Mouse (Mus musculus) midbrain, embryonic 13.5 days (tissue): ENCODE data around the gene Upf3b. TPM values are rescaled to one million over a fixed set of nuclear protein-coding genes. Genes with fewer than 3 reads are reported as not detected.

Experiments
- ATAC-seq: fragments of 200-750 bp; cut with Nextera tagmentation; 2 replicates; pipeline ENCODE4 v1.8.0; 2017; ENCODE audit warnings: mild to moderate bottlenecking, moderate TSS enrichment, moderate library complexity
- H3K27ac ChIP-seq: fragments of 300-500 bp; sonication (generic); 2 replicates; pipeline ENCODE4 v1.5.1; 2015; ENCODE audit warnings: inconsistent platforms, mild to moderate bottlenecking, moderate library complexity
- H3K27me3 ChIP-seq: fragments of 300-500 bp; sonication (generic); 2 replicates; pipeline ENCODE4 v1.6.1; 2015; ENCODE audit warnings: mild to moderate bottlenecking, inconsistent platforms
- H3K36me3 ChIP-seq: fragments of 300-500 bp; sonication (generic); 2 replicates; pipeline ENCODE4 v1.6.1; 2015; ENCODE audit warnings: mild to moderate bottlenecking, inconsistent platforms
- H3K4me1 ChIP-seq: fragments of 300-500 bp; sonication (generic); replicated peaks from 2 replicates; pipeline ENCODE4 v1.6.1; 2015; ENCODE audit warnings: inconsistent platforms
- H3K4me2 ChIP-seq: fragments of 300-500 bp; sonication (generic); replicated peaks from 2 replicates; pipeline ENCODE4 v1.6.1; 2015; ENCODE audit warnings: moderate library complexity, mild to moderate bottlenecking, inconsistent platforms
- H3K4me3 ChIP-seq: fragments of 300-500 bp; sonication (generic); replicated peaks from 2 replicates; pipeline ENCODE4 v1.5.1; 2015; ENCODE audit warnings: mild to moderate bottlenecking, inconsistent platforms
- H3K9ac ChIP-seq: fragments of 300-500 bp; sonication (generic); replicated peaks from 2 replicates; pipeline ENCODE4 v1.6.1; 2015; ENCODE audit warnings: mild to moderate bottlenecking, inconsistent platforms
- H3K9me3 ChIP-seq: fragments of 300-500 bp; sonication (generic); 2 replicates; pipeline ENCODE4 v1.6.1; 2016; ENCODE audit warnings: mild to moderate bottlenecking, inconsistent platforms
- WGBS: fragments of 180-500 bp; shearing (Covaris S2); methylation state at CpG from one replicate; pipeline ENCODE4 v1.1.7; 2015; 5-methylcytosine and 5-hydroxymethylcytosine counted together
- polyA plus RNA-seq: library from polyadenylated mRNA; unstranded; fragments of >200 nt; fragmentation: Nextera tagmentation; extraction: Ambion mirVana; gene quantifications from 2 replicates; pipeline ENCODE4 v1.2.1, GENCODE M21; 2015

The Upf3b gene
- polyA plus RNA-seq, 1 experiment from 2014 or later, result 35.8 TPM

DNA sequence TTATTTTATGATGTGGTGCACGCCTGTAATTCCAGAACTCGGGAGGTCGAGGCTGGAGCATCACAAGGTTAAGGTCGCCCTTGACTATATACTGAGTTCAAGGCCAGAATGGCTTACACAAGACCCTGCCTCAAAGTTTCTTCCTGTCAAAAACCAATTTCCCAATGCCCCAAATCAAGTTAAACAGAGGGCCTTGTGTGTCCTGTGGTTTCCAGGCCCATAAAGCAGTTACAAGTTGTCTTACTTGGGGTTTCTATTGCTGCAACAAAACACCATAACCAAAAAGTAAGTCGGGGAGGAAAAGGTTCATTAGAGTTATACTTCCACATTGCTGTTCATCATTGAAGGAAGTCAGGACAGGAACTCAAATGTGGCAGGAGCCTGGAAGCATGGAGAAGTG, 41.4 kb downstream of the Upf3b start:
- Histone ChIP-seq H3K4me2 (no peak overlapping the region), H3K27ac (no peak overlapping the region), H3K27me3 (no peaks in the 10 kb centered on the region), H3K9ac (no peak overlapping the region), H3K9me3 (no peaks in the 10 kb centered on the region), H3K36me3 (no peaks in the 10 kb centered on the region), H3K4me1 (no peaks in the 10 kb centered on the region), H3K4me3 (no peak overlapping the region)
- WGBS, result 88% methylated on average over 5 of the region's 5 CpGs
- no peak for ATAC-seq

- Histone ChIP-seq H3K4me1 (no peaks in the 10 kb centered on the region), H3K9ac (no peak overlapping the region), H3K27me3 (no peaks in the 10 kb centered on the region), H3K27ac (no peak overlapping the region), H3K36me3 (no peaks in the 10 kb centered on the region), H3K9me3 (no peaks in the 10 kb centered on the region), H3K4me2 (no peak overlapping the region), H3K4me3 (no peak overlapping the region)
- no peak for ATAC-seq
- 81% methylated on average over 3 of the region's 3 CpGs for WGBS
Measured at GRCm38 (mm10) chrX:37067299-37067698, 42.8 kb downstream of the Upf3b start.

GRCm38 (mm10) chrX:37063902-37064301, 46.2 kb downstream of the Upf3b start:
- H3K9ac ChIP-seq, result no peak overlapping the region
- no peaks in the 10 kb centered on the region for H3K9me3 ChIP-seq
- H3K4me1 ChIP-seq, result no peaks in the 10 kb centered on the region
- ATAC-seq, result no peak
- H3K27me3 ChIP-seq, result no peaks in the 10 kb centered on the region
- 80% methylated on average over 9 of the region's 9 CpGs for WGBS
- H3K4me2 ChIP-seq, result no peak overlapping the region
- H3K27ac ChIP-seq, result no peak overlapping the region
- no peaks in the 10 kb centered on the region for H3K36me3 ChIP-seq
- no peak overlapping the region for H3K4me3 ChIP-seq

- H3K4me1 ChIP-seq, result peaks cover 12% of the 10 kb centered on the region; the same call in 1 of the 2 replicates
- peaks cover 70% of the 10 kb centered on the region for H3K27me3 ChIP-seq
- peak overlapping the region; percentile 66 for H3K4me2 ChIP-seq
- WGBS, result 22% methylated on average over 66 of the region's 70 CpGs
- peak overlapping the region; percentile 39 for H3K4me3 ChIP-seq
- ATAC-seq, result peak; percentile 37; the same call in 1 of the 2 replicates
- H3K36me3 ChIP-seq, result no peaks in the 10 kb centered on the region
- H3K9ac ChIP-seq, result peak overlapping the region; percentile 29; the same call in 1 of the 2 replicates
- no peaks in the 10 kb centered on the region for H3K9me3 ChIP-seq
- no peak overlapping the region for H3K27ac ChIP-seq
Measured at GRCm38 (mm10) chrX:37048890-37049823, 61.0 kb downstream of the Upf3b start.

GRCm38 (mm10) chrX:37048066-37048889, 61.8 kb downstream of the Upf3b start, which contains the start of gene Sowahd:
Sowahd (plus strand) TSS chrX:37048845.
- H3K9ac ChIP-seq, result peak within 1 kb of the TSS; percentile 29; the same call in 1 of the 2 replicates
- peak within 1 kb of the TSS; percentile 66 for H3K4me2 ChIP-seq
- H3K4me3 ChIP-seq, result peak within 1 kb of the TSS; percentile 39
- no peaks in the 10 kb centered on the region for H3K9me3 ChIP-seq
- no peaks in the 10 kb centered on the region for H3K36me3 ChIP-seq
- ATAC-seq, result peak; percentile 58; the same call in 1 of the 2 replicates
- WGBS, result 11% methylated on average over 37 of the region's 38 CpGs
- peaks cover 70% of the 10 kb centered on the region for H3K27me3 ChIP-seq
- no peak within 1 kb of the TSS for H3K27ac ChIP-seq
- peaks cover 12% of the 10 kb centered on the region; the same call in 1 of the 2 replicates for H3K4me1 ChIP-seq

- ATAC-seq, result no peak
- H3K9ac ChIP-seq, result no peak overlapping the region
- peaks cover 17% of the 10 kb centered on the region for H3K27me3 ChIP-seq
Measured at GRCm38 (mm10) chrX:37042726-37043125, 67.4 kb downstream of the Upf3b start.

More at GRCm38 (mm10) chrX:37042726-37043125, 67.4 kb downstream of the Upf3b start:
- WGBS, result 24% methylated on average over 9 of the region's 9 CpGs
- Histone ChIP-seq H3K27ac (no peak overlapping the region), H3K4me1 (no peaks in the 10 kb centered on the region), H3K4me2 (no peak overlapping the region), H3K4me3 (no peak overlapping the region), H3K36me3 (no peaks in the 10 kb centered on the region), H3K9me3 (no peaks in the 10 kb centered on the region)

Other genes starting within 250 kb of the Upf3b start
- gene Ube2a, start 236.4 kb downstream of the Upf3b start, polyA plus RNA-seq, result 117 and 121 TPM in 2 replicates
- gene C330007P06Rik, start 236.2 kb downstream of the Upf3b start, polyA plus RNA-seq, result 18.9 and 21.6 TPM in 2 replicates
- 12.4 and 14.6 TPM in 2 replicates for gene Nkrf, start 207.4 kb downstream of the Upf3b start, polyA plus RNA-seq
- gene Sept6, start 118.5 kb downstream of the Upf3b start, polyA plus RNA-seq, result 67.0 and 68.5 TPM in 2 replicates
- gene Sowahd, start 61.5 kb downstream of the Upf3b start, polyA plus RNA-seq, result not detected in 2 replicates
- gene Rpl39, start 24.9 kb downstream of the Upf3b start, polyA plus RNA-seq, result 354 and 378 TPM in 2 replicates
- 23.7 and 26.3 TPM in 2 replicates for gene Nkap, start 16.5 kb upstream of the Upf3b start, polyA plus RNA-seq
- 0.14 and 0.42 TPM in 2 replicates for gene Akap14, start 58.5 kb upstream of the Upf3b start, polyA plus RNA-seq
- 624 and 640 TPM in 2 replicates for gene Ndufa1, start 80.8 kb upstream of the Upf3b start, polyA plus RNA-seq
- 16.0 and 16.3 TPM in 2 replicates for gene Rnf113a1, start 80.9 kb upstream of the Upf3b start, polyA plus RNA-seq
- not detected in 2 replicates for gene Gm9, start 100.7 kb upstream of the Upf3b start, polyA plus RNA-seq
- gene Rhox1, start 111.9 kb upstream of the Upf3b start, polyA plus RNA-seq, result not detected in 2 replicates
- not detected in 2 replicates for gene Rhox2a, start 134.7 kb upstream of the Upf3b start, polyA plus RNA-seq
- not detected in 2 replicates for gene Rhox3a, start 139.6 kb upstream of the Upf3b start, polyA plus RNA-seq
- not detected in 2 replicates for gene Rhox4a, start 155.0 kb upstream of the Upf3b start, polyA plus RNA-seq